Mouse (Mus musculus): ENCODE data around the gene Kifap3.

- TF ChIP-seq GATA1 (IDR thresholded peaks at IDR 0.05; ENCODE audit: borderline replicate concordance, low read length) (no peak), FLI1 (IDR thresholded peaks at IDR 0.05; ENCODE audit: low read length) (no peak)
Observed at GRCm38 (mm10) chr1:163829482-163829881, 50.1 kb downstream of the Kifap3 start.

All from megakaryocyte, embryonic 14.5 days (primary cell).